Mouse (Mus musculus): ENCODE data around the gene A930017K11Rik.

DNA sequence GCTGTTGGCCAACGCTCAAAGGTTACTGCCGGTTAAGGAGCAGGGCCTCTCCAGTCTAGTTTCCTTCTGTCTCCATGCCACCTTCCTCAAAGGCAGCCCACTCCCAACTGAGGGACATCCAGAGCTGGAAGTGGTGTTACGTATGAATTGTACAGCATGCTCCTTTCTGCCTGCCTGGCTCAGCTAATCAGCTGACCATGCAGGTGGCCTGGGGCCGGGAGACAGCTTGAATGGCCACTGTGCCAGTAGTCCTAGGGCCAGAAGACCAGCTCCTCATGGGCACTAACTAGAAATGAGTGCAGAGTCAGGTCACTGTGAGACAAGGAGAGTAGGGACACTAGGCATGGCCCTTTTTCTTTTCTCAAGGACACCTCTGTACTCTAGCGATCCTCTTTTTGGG is 796 bp upstream of the A930017K11Rik start:
- TF ChIP-seq GATA1 (IDR thresholded peaks at IDR 0.05; ENCODE audit: low read length) (no peak), TAL1 (IDR thresholded peaks at IDR 0.05; ENCODE audit: low read length) (no peak)

All from erythroblast, embryonic 14.5 days (primary cell).